Mouse (Mus musculus) megakaryocyte, embryonic 14.5 days (primary cell): Measurements from ENCODE around the gene Lonrf3. TPM values are rescaled to one million over a fixed set of nuclear protein-coding genes. Genes with fewer than 3 reads are reported as not detected.

Experiments
- H3K27me3 ChIP-seq: replicated peaks from 2 replicates; pipeline ENCODE3; 2012; ENCODE audit warnings: inconsistent platforms
- H3K36me3 ChIP-seq: replicated peaks from 2 replicates; pipeline ENCODE3; 2012; ENCODE audit warnings: low read length, inconsistent platforms, mixed read lengths
- H3K4me1 ChIP-seq: 2 replicates; pipeline ENCODE4 v1.6.1; 2012; ENCODE audit warnings: inconsistent platforms
- H3K4me3 ChIP-seq: replicated peaks from 2 replicates; pipeline ENCODE3; 2012; ENCODE audit warnings: moderate library complexity, mild to moderate bottlenecking, inconsistent platforms
- H3K9me3 ChIP-seq: 2 replicates; pipeline ENCODE4 v1.6.1; 2012; ENCODE audit warnings: inconsistent platforms
- FLI1 ChIP-seq: IDR thresholded peaks from 2 replicates; pipeline ENCODE4 v1.6.1; 2012; ENCODE audit warnings: low read length, inconsistent platforms, mixed read lengths
- GATA1 ChIP-seq: IDR thresholded peaks from 3 replicates; pipeline ENCODE4 v1.6.1; 2012; ENCODE audit warnings: mixed read lengths, low read length, inconsistent platforms, borderline replicate concordance
- polyA plus RNA-seq: library from polyadenylated mRNA; stranded (reverse); fragments of >175 nt; gene quantifications from 2 replicates; pipeline ENCODE4 v1.2.3, GENCODE M21; 2012; ENCODE audit warnings: low replicate concordance; ENCODE audit not compliant: insufficient read depth

The Lonrf3 gene
- polyA plus RNA-seq, 1 experiment, result 1.1 TPM

GRCm38 (mm10) chrX:36392672-36393071 is 64.5 kb downstream of the Lonrf3 start:
- H3K36me3 ChIP-seq, result no peaks in the 10 kb centered on the region
- TF ChIP-seq FLI1 (no peak), GATA1 (no peak)
- H3K4me1 ChIP-seq, result peaks cover 7% of the 10 kb centered on the region
- H3K9me3 ChIP-seq, result no peaks in the 10 kb centered on the region
- H3K4me3 ChIP-seq, result no peak overlapping the region
- peaks cover 27% of the 10 kb centered on the region for H3K27me3 ChIP-seq

GRCm38 (mm10) chrX:36393279-36393678 is 65.1 kb downstream of the Lonrf3 start:
- no peaks in the 10 kb centered on the region for H3K9me3 ChIP-seq
- TF ChIP-seq GATA1 (no peak), FLI1 (no peak)
- H3K4me3 ChIP-seq, result no peak overlapping the region
- H3K36me3 ChIP-seq, result no peaks in the 10 kb centered on the region
- H3K4me1 ChIP-seq, result peaks cover 7% of the 10 kb centered on the region
- peaks cover 29% of the 10 kb centered on the region for H3K27me3 ChIP-seq

- TF ChIP-seq GATA1 (no peak), FLI1 (no peak)
- Histone ChIP-seq H3K27me3 (peaks cover 13% of the 10 kb centered on the region), H3K9me3 (no peaks in the 10 kb centered on the region), H3K4me3 (no peak within 1 kb of the TSS), H3K36me3 (no peaks in the 10 kb centered on the region), H3K4me1 (no peaks in the 10 kb centered on the region)
These were observed 72.8 kb downstream of the Lonrf3 start, which contains the start of gene Gm6268 for GRCm38 (mm10) chrX:36400980-36401379. Gene Gm6268 (plus strand): TSS chrX:36401280.

- H3K4me1 ChIP-seq, result no peaks in the 10 kb centered on the region
- no peak overlapping the region for H3K4me3 ChIP-seq
- no peaks in the 10 kb centered on the region for H3K36me3 ChIP-seq
- H3K9me3 ChIP-seq, result no peaks in the 10 kb centered on the region
- H3K27me3 ChIP-seq, result peaks cover 4% of the 10 kb centered on the region
- TF ChIP-seq FLI1 (no peak), GATA1 (no peak)
These were observed 74.2 kb downstream of the Lonrf3 start for GRCm38 (mm10) chrX:36402316-36402715.

Other genes with a start within 250 kb of the Lonrf3 start
- gene Il13ra1, start 216.2 kb upstream of the Lonrf3 start, polyA plus RNA-seq, result 0.40 TPM in 1 of 2 replicates, not detected in the other
- not detected in 2 replicates for gene Zcchc12, start 132.4 kb upstream of the Lonrf3 start, polyA plus RNA-seq
- gene Gm6268, start 72.9 kb downstream of the Lonrf3 start, polyA plus RNA-seq, result not detected in 2 replicates
- not detected in 2 replicates for gene Gm14569, start 163.5 kb downstream of the Lonrf3 start, polyA plus RNA-seq